Mouse (Mus musculus): ENCODE measurements around the gene Tmem140. TPM values are rescaled to one million over a fixed set of nuclear protein-coding genes. Genes with fewer than 3 reads are reported as not detected.

Tmem140 gene
- 10 to 100 TPM; 12.6 to 12.9 TPM for total RNA-seq (2021)
- long read RNA-seq, experiment 1, transcript Tmem140-201 (2 exons, 2,614 nt): major isoform, 20 of 20 reads
- long read RNA-seq, experiment 1, partial matches to known transcripts: 0 of 20 reads
- long read RNA-seq, experiment 1, other reads (novel, unspliced or antisense): 0 of 20 reads
- long read RNA-seq, experiment 2, transcript Tmem140-201 (2 exons, 2,614 nt): major isoform, 16 of 17 reads
- long read RNA-seq, experiment 2, partial matches to known transcripts: 0 of 17 reads
- long read RNA-seq, experiment 2, other reads (novel, unspliced or antisense): 1 of 17 reads

GRCm38 (mm10) chr6:34862791-34863403, at the start of gene Tmem140:
Gene Tmem140, plus strand, starts transcription at chr6:34863146.
- peak; percentile 28 for DNase-seq

GRCm38 (mm10) chr6:34824406-34824805, 38.5 kb upstream of the Tmem140 start:
- DNase-seq: no peak

GRCm38 (mm10) chr6:34832352-34832751, 30.6 kb upstream of the Tmem140 start:
- no peak for DNase-seq

GRCm38 (mm10) chr6:34861546-34862053, 1.3 kb upstream of the Tmem140 start:
- no peak for DNase-seq

GRCm38 (mm10) chr6:34862381-34862780, 565 bp upstream of the Tmem140 start:
- peak; percentile 11 for DNase-seq

- no peak for DNase-seq
These were observed 1.0 kb downstream of the Tmem140 start for GRCm38 (mm10) chr6:34863786-34864514.

- no peak for DNase-seq
These were observed 2.3 kb downstream of the Tmem140 start for GRCm38 (mm10) chr6:34865213-34865612.

- DNase-seq: no peak
These were observed 3.0 kb downstream of the Tmem140 start for GRCm38 (mm10) chr6:34865711-34866593.

GRCm38 (mm10) chr6:34866786-34867185, 3.8 kb downstream of the Tmem140 start:
- DNase-seq: no peak

- no peak for DNase-seq
These were observed 4.5 kb downstream of the Tmem140 start for GRCm38 (mm10) chr6:34867301-34867994.

- DNase-seq: no peak
These were observed 5.0 kb downstream of the Tmem140 start for GRCm38 (mm10) chr6:34867995-34868350.

GRCm38 (mm10) chr6:34868507-34869217, 5.7 kb downstream of the Tmem140 start:
- no peak for DNase-seq

GRCm38 (mm10) chr6:34869225-34869915, 6.4 kb downstream of the Tmem140 start:
- no peak for DNase-seq

GRCm38 (mm10) chr6:34870136-34870535, 7.2 kb downstream of the Tmem140 start:
- no peak for DNase-seq

GRCm38 (mm10) chr6:34870724-34871123, 7.8 kb downstream of the Tmem140 start:
- no peak for DNase-seq

- DNase-seq: no peak
These were observed 9.0 kb downstream of the Tmem140 start for GRCm38 (mm10) chr6:34871929-34872328.

GRCm38 (mm10) chr6:34872871-34873270, 9.9 kb downstream of the Tmem140 start:
- DNase-seq: peak; percentile 3

GRCm38 (mm10) chr6:34874101-34874921, 11.4 kb downstream of the Tmem140 start:
- peak; percentile 55 for DNase-seq

- DNase-seq: peak; percentile 10
These were observed 12.4 kb downstream of the Tmem140 start for GRCm38 (mm10) chr6:34875268-34875761.

Data from gastrocnemius, postnatal 10 days (tissue).